Mouse (Mus musculus) adrenal gland, adult 8-10 months (tissue): ENCODE measurements at regions not wholly inside any gene's neighbourhood (a gene's known extent, or its start where the extent isn't known, plus 50 kb on each side); places are given as distances from the start of the nearest gene placed in this dataset.

Source experiments
- DNase-seq: peaks from one replicate; pipeline ENCODE4 v3.0.0; 2022

- DNase-seq: no peak
These were observed 71.5 kb upstream of the Rpl39l start for GRCm38 (mm10) chr16:10098511-10098910.

DNA sequence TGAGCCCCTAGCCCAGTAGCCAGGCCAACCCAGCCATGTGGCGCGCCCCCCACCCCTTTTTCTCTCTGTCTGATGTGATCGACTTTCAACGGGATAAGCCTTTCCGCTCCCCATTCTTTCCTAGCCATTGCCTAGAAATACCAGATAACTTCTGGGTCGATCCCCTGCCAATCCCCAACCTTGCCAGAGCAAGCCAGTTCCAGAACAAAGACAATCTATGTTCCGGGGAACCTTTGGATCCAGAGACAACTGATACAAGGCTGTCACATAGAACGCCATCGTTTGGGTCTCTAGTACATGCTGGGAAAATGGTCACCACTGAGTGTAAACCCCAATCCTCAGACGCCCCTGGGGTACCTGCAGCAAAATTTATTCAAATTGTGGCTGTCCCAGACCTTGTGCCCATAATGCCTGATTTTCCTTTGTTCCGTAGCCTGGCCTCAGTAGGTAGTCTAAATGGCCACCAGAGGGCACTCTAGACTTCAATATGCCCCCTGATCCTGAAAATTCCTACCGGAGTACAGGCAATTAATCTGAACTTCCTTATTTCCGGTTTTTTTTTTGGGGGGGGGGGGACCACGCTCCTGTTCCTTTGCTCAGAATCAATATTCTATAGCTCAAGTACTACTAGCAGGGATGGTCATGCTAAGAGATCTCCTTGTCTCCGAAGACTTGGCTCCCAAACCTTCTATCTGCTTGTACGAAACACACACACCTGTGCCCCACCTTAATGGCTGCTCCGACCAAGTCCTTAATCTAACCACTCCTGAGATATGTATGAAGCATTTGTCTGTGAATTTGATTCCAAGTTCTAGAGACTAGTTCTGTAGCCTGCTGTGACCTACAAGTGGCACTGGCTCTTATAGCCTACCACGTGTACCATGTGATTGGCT lies 81.3 kb upstream of the Rpl39l start:
- no peak for DNase-seq

- no peak for DNase-seq
These were observed 83.7 kb upstream of the Rpl39l start for GRCm38 (mm10) chr16:10086341-10086740.

GRCm38 (mm10) chr16:10085429-10085828 lies 84.6 kb upstream of the Rpl39l start:
- DNase-seq: no peak

- no peak for DNase-seq
These were observed 86.4 kb upstream of the Grin2a start for GRCm38 (mm10) chr16:10081751-10082150.

DNA sequence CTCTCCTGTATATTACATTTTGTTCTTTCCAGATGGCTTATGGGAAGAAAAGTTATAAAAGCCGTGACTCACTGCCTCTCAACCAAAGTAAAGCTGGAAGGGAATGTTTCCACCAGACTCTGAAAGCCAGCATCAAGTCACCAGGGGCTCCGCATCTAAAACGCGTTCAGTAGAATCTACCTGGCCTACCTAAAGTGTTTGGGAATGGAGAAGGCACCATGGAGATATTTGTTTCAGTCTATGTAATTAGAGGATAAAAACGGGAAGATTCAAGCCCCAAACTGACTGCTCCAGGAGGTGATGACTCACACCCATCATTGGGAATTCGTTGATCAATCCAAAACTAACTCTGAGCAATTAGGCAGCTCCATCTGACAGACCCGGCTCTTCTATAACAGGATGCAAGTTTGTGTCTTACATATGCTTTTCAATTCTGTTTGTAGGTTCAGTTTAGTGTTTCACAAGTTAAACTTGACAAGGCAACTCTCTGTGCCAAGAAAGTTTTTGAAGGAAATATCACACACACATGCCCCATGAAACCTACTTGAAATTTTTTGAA lies 84.8 kb upstream of the Grin2a start:
- DNase-seq: no peak

- peak; percentile 21 for DNase-seq
These were observed 77.8 kb upstream of the Grin2a start for GRCm38 (mm10) chr16:10073158-10073557.

- DNase-seq: no peak
These were observed 68.1 kb upstream of the Grin2a start for GRCm38 (mm10) chr16:10063491-10063890.

GRCm38 (mm10) chr16:10058094-10058493 lies 62.7 kb upstream of the Grin2a start:
- no peak for DNase-seq
